Mouse (Mus musculus): ENCODE data around the gene Serpinb12.
A peak's percentile ranks its signal among the peaks of the same experiment; 100 is the strongest.
"Not testable (repeated sequence)": the region's sequence is repeated elsewhere in the genome, so short reads cannot be mapped to it uniquely, and the experiment has no call there.

Serpinb12 gene

GRCm38 (mm10) chr1:106934265-106934664 is at the start of gene Serpinb12:
Gene Serpinb12 (plus strand): TSS chr1:106934449.
- no peak for DNase-seq (ENCODE audit: low spot score in 2 of 2)

- DNase-seq (ENCODE audit: low spot score in 2 of 2), result not testable (repeated sequence)
Measured at GRCm38 (mm10) chr1:106895142-106895541, 39.1 kb upstream of the Serpinb12 start.

- peak in 1 of 2 experiments; percentile 4 for DNase-seq (ENCODE audit: low spot score in 2 of 2)
Measured at GRCm38 (mm10) chr1:106901406-106901805, 32.8 kb upstream of the Serpinb12 start.

- no peak for DNase-seq (ENCODE audit: low spot score in 2 of 2)
Measured at GRCm38 (mm10) chr1:106931954-106932353, 2.3 kb upstream of the Serpinb12 start.

- DNase-seq (ENCODE audit: low spot score in 2 of 2), result no peak
Measured at GRCm38 (mm10) chr1:106933658-106934057, 591 bp upstream of the Serpinb12 start.

GRCm38 (mm10) chr1:106947217-106947616 is 13.0 kb downstream of the Serpinb12 start:
- no peak for DNase-seq (ENCODE audit: low spot score in 2 of 2)

GRCm38 (mm10) chr1:106959981-106960380 is 25.7 kb downstream of the Serpinb12 start:
- no peak for DNase-seq (ENCODE audit: low spot score in 2 of 2)

GRCm38 (mm10) chr1:106961023-106961422 is 26.8 kb downstream of the Serpinb12 start:
- peak in 1 of 2 experiments; percentile 21 for DNase-seq (ENCODE audit: low spot score in 2 of 2)

- DNase-seq (ENCODE audit: low spot score in 2 of 2), result no peak
Measured at GRCm38 (mm10) chr1:106980684-106981083, 46.4 kb downstream of the Serpinb12 start, which contains the start of gene Serpinb13. Gene Serpinb13 (plus strand): TSS chr1:106980984.

- DNase-seq (ENCODE audit: low spot score in 2 of 2), result no peak
Measured at GRCm38 (mm10) chr1:106983092-106983491, 48.8 kb downstream of the Serpinb12 start.

- DNase-seq (ENCODE audit: low spot score in 2 of 2), result no peak
Measured at GRCm38 (mm10) chr1:106983865-106984264, 49.6 kb downstream of the Serpinb12 start.

- no peak for DNase-seq (ENCODE audit: low spot score in 2 of 2)
Measured at GRCm38 (mm10) chr1:107000424-107000823, 66.2 kb downstream of the Serpinb12 start.

GRCm38 (mm10) chr1:107001754-107002153 is 67.5 kb downstream of the Serpinb12 start:
- no peak for DNase-seq (ENCODE audit: low spot score in 2 of 2)

GRCm38 (mm10) chr1:107006316-107006715 is 72.1 kb downstream of the Serpinb12 start:
- DNase-seq (ENCODE audit: low spot score in 2 of 2), result no peak

Measured in cerebellum, postnatal 4 days (tissue).